Mouse (Mus musculus) ES-E14 (cell line): ENCODE measurements around the gene Hinfp. TPM values are rescaled to one million over a fixed set of nuclear protein-coding genes. Genes with fewer than 3 reads are reported as not detected.

Experiments
- DNase-seq: peaks from one replicate; pipeline ENCODE4 v3.0.0-alpha.2; 2013; ENCODE audit warnings: low read depth, low spot score
- H3K27ac ChIP-seq: 2 replicates; pipeline ENCODE4 v1.5.1; 2012; ENCODE audit warnings: low read depth, mild to moderate bottlenecking, low read length, moderate library complexity, mixed read lengths; ENCODE audit not compliant: poor library complexity, insufficient read depth, severe bottlenecking
- H3K36me3 ChIP-seq: 2 replicates; pipeline ENCODE4 v1.6.1; 2012; ENCODE audit warnings: mild to moderate bottlenecking, low read length, moderate library complexity, mixed read lengths; ENCODE audit not compliant: control insufficient read depth, poor library complexity, insufficient read depth, severe bottlenecking
- H3K4me1 ChIP-seq, 2 experiments: fragments of 150-350 bp in 1 of 2; sonication (generic) in 1 of 2; 2 replicates each; pipeline ENCODE4 v1.6.1; 2012; ENCODE audit warnings: low read length in 2 of 2, mild to moderate bottlenecking in 1 of 2, mixed read lengths in 1 of 2; ENCODE audit not compliant: control insufficient read depth in 2 of 2, insufficient read depth in 2 of 2, poor library complexity in 1 of 2
- H3K4me3 ChIP-seq, 2 experiments: fragments of 150-350 bp in 1 of 2; sonication (generic) in 1 of 2; 2 replicates each; pipeline ENCODE4 v1.5.1; 2012; ENCODE audit warnings: low read length in 2 of 2, low read depth in 1 of 2, mild to moderate bottlenecking in 1 of 2, mixed read lengths in 1 of 2; ENCODE audit not compliant: insufficient read depth in 1 of 2, poor library complexity in 1 of 2, severe bottlenecking in 1 of 2
- H3K9ac ChIP-seq: 2 replicates; pipeline ENCODE4 v1.6.1; 2012; ENCODE audit warnings: low read depth, mild to moderate bottlenecking, low read length, mixed read lengths; ENCODE audit not compliant: poor library complexity, insufficient read depth, severe bottlenecking
- H3K9me3 ChIP-seq: fragments of 150-350 bp; sonication (generic); 2 replicates; pipeline ENCODE4 v1.6.1; 2012; ENCODE audit warnings: low read depth, mild to moderate bottlenecking, low read length; ENCODE audit not compliant: control insufficient read depth, insufficient read depth
- CHD2 ChIP-seq: IDR thresholded peaks from 2 replicates; pipeline ENCODE4 v1.6.1; 2014; ENCODE audit warnings: mild to moderate bottlenecking, low read depth, low read length, inconsistent platforms
- HCFC1 ChIP-seq: IDR thresholded peaks from 2 replicates; pipeline ENCODE4 v1.6.1; 2012; ENCODE audit warnings: low read length, inconsistent platforms, borderline replicate concordance; ENCODE audit not compliant: insufficient read depth
- MAFK ChIP-seq: IDR thresholded peaks from 2 replicates; pipeline ENCODE4 v1.6.1; 2014; ENCODE audit warnings: mild to moderate bottlenecking, low read depth, low read length, inconsistent platforms; ENCODE audit not compliant: insufficient read depth
- ZC3H11A ChIP-seq: IDR thresholded peaks from 2 replicates; pipeline ENCODE4 v1.6.1; 2012; ENCODE audit warnings: low read depth, mild to moderate bottlenecking, inconsistent platforms, low read length, borderline replicate concordance
- ZNF384 ChIP-seq: IDR thresholded peaks from 2 replicates; pipeline ENCODE4 v1.6.1; 2012; ENCODE audit warnings: low read depth, low read length, inconsistent platforms
- in situ Hi-C, 2 experiments: fragments of 600-800 bp; cut with MboI; formaldehyde crosslinking; loops; one replicate each; pipeline ENCODE4 v1.15.1; 2025; ENCODE audit warnings: low sequenced_read_pairs in 2 of 2, inconsistent platforms in 1 of 2; ENCODE audit not compliant: unreplicated experiment in 2 of 2
- total RNA-seq: library from RNA; depleted of rRNA; stranded (reverse); fragments of 300-350 nt; gene quantifications from 2 replicates; pipeline ENCODE4 v1.2.3, GENCODE M21; 2012

Gene Hinfp
- total RNA-seq, 1 experiment, result 29.1 TPM

GRCm38 (mm10) chr9:44347621-44348020, 42.1 kb upstream of the Hinfp start:
- in situ Hi-C loops, result no loop called here
- Histone ChIP-seq H3K9ac (no peak overlapping the region), H3K27ac (peak overlapping the region; percentile 52; the same call in 1 of the 2 replicates), H3K36me3 (peaks cover 11% of the 10 kb centered on the region; the same call in 1 of the 2 replicates), H3K4me1 (peaks cover 2 to 18% of the 10 kb centered on the region in 2 experiments; a peak in 3 of 4 replicates), H3K4me3 (no peak overlapping the region), H3K9me3 (no peaks in the 10 kb centered on the region)
- TF ChIP-seq MAFK (no peak), CHD2 (no peak), HCFC1 (no peak), ZNF384 (no peak), ZC3H11A (no peak)
- DNase-seq, result no peak

GRCm38 (mm10) chr9:44347166-44347565, 41.7 kb upstream of the Hinfp start:
- Histone ChIP-seq H3K9me3 (no peaks in the 10 kb centered on the region), H3K9ac (no peak overlapping the region), H3K4me3 (no peak overlapping the region), H3K4me1 (peaks cover 2 to 19% of the 10 kb centered on the region in 2 experiments; a peak in 3 of 4 replicates), H3K27ac (peak overlapping the region; percentile 52; the same call in 1 of the 2 replicates), H3K36me3 (peaks cover 10% of the 10 kb centered on the region; the same call in 1 of the 2 replicates)
- no peak for DNase-seq
- TF ChIP-seq HCFC1 (no peak), ZNF384 (no peak), CHD2 (no peak), ZC3H11A (no peak), MAFK (no peak)
- in situ Hi-C loops, result no loop called here

- peaks cover 9% of the 10 kb centered on the region; the same call in 1 of the 2 replicates for H3K36me3 ChIP-seq
- DNase-seq, result no peak
- no peak overlapping the region for H3K9ac ChIP-seq
- in situ Hi-C loops, result no loop called here
- H3K4me3 ChIP-seq, result no peak overlapping the region
- no peak for TF ChIP-seq MAFK
- TF ChIP-seq CHD2, result no peak
- TF ChIP-seq ZNF384, result no peak
- no peak for TF ChIP-seq HCFC1
- TF ChIP-seq ZC3H11A, result no peak
- no peaks in the 10 kb centered on the region for H3K9me3 ChIP-seq
- H3K4me1 ChIP-seq, result peaks cover 2 to 20% of the 10 kb centered on the region in 2 experiments; a peak in 3 of 4 replicates
- peak overlapping the region; percentile 27; the same call in 1 of the 2 replicates for H3K27ac ChIP-seq
Measured at GRCm38 (mm10) chr9:44345570-44346433, 40.3 kb upstream of the Hinfp start.

GRCm38 (mm10) chr9:44343781-44344421, 38.4 kb upstream of the Hinfp start, which contains the start of gene Hmbs:
Gene Hmbs (minus strand): TSS chr9:44344228.
- H3K4me3 ChIP-seq, result peak within 1 kb of the TSS; percentile 84 to 99
- in situ Hi-C loops, result no loop called here
- peak; percentile 76 for DNase-seq
- peak within 1 kb of the TSS; percentile 96 for H3K9ac ChIP-seq
- no peaks in the 10 kb centered on the region for H3K9me3 ChIP-seq
- H3K4me1 ChIP-seq, result peaks cover 2 to 20% of the 10 kb centered on the region in 2 experiments; a peak in 3 of 4 replicates
- H3K36me3 ChIP-seq, result peaks cover 7% of the 10 kb centered on the region; the same call in 1 of the 2 replicates
- H3K27ac ChIP-seq, result peak within 1 kb of the TSS; percentile 96
- TF ChIP-seq ZNF384, result peak; percentile 71
- no peak for TF ChIP-seq CHD2
